Mouse (Mus musculus): ENCODE measurements around the gene Amd1. TPM values are rescaled to one million over a fixed set of nuclear protein-coding genes. Genes with fewer than 3 reads are reported as not detected.
"Not testable (repeated sequence)": the region's sequence is repeated elsewhere in the genome, so short reads cannot be mapped to it uniquely, and the experiment has no call there.

Gene Amd1
- polyA plus RNA-seq, 1 experiment from 2014 or later: 61.8 TPM

DNA sequence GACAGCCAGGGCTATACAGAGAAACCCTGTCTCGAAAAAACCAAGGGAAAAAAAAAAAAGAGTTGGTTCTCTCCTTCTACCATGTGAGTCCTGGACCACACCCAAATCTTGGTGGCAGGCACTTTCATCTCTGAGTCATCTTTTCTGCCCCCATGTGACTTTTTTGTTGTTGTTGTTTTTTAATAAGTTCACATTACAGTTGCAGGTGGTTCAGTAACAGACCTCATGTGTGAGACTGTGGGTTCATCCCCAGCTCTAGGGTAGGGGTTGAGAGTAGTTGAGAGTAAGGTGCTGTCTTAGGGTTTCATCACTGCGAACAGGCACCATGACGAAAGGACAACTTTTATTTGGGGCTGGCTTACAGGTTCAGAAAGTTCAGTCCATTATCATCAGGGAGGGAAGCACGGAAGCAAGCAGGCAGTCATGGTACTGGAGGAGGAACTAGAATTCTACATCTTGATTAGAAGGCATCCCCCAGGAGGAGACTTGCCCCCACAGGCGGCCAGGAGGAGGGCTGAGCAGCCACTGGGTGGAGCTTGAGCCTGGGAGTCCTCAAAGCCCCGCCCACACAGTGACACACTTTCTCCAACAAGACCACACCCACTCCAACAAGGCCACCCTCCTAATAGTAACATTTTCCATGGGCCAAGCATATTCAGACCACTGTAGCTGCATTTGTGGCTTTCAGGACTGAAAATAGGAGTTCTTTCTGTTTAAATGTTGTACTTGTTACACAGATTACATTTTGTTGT is 8.1 kb upstream of the Amd1 start:
- Histone ChIP-seq H3K4me1 (ENCODE audit: control insufficient read depth, insufficient read depth, low read length) (no peaks in the 10 kb centered on the region), H3K27me3 (replicated peaks; ENCODE audit: control insufficient read depth, insufficient read depth, low read length) (no peaks in the 10 kb centered on the region), H3K4me2 (ENCODE audit: low read depth, low read length) (no peak overlapping the region), H3K27ac (replicated peaks; ENCODE audit: low read depth, low read length) (no peak overlapping the region), H3K36me3 (ENCODE audit: control insufficient read depth, insufficient read depth, low read length) (no peaks in the 10 kb centered on the region), H3K9me3 (ENCODE audit: control insufficient read depth, low read length) (0 out of 2 replicates have a peak, but pooled peaks cover 6% of the 10 kb centered on the region), H3K9ac (ENCODE audit: low read depth, low read length) (no peak overlapping the region), H3K4me3 (ENCODE audit: low read depth, low read length) (no peak overlapping the region)
- DNase-seq (ENCODE audit: low spot score): peak; percentile 32
- ATAC-seq (ENCODE audit: low read depth): no peak
- WGBS: 52% methylated on average over 6 of the region's 6 CpGs

DNA sequence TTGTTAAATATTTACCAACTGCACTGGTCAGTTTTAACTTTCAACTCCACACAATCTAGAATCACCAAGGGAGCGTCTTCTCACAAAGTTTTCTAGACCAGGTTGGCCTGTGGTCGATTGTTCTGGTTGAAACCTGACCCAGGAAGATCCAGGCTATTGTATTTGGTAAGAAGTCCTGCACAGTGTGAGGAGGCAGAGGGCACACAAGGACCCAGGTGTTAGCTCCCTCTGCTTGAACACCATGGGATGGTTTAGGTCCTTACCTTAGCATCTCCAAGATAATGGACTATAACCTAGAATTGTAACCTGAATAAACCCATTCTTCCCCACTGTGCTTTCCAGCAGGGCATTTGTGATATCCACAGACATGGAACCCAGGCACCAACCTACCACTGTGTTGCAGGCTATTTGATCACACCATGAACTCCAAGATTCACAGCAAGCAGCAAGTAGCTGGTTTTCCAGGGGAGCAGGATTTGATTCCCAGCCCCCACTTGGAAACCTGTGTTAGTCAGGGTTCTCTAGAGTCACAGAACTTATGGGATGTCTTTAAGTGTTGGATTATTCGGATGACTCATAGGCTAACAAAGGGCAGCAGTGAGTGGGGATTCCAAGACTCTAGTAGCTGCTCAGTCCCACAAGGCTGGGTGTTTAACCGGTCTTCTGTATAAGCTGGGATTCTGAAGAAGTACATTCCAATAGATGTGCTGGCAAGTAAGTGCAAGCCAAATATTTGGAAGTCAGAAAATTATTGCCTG is 6.0 kb upstream of the Amd1 start:
- DNase-seq (ENCODE audit: low spot score) (no peak), ATAC-seq (ENCODE audit: low read depth) (no peak)
- Histone ChIP-seq H3K9ac (ENCODE audit: low read depth, low read length) (no peak overlapping the region), H3K27ac (replicated peaks; ENCODE audit: low read depth, low read length) (no peak overlapping the region), H3K4me1 (ENCODE audit: control insufficient read depth, insufficient read depth, low read length) (no peaks in the 10 kb centered on the region), H3K36me3 (ENCODE audit: control insufficient read depth, insufficient read depth, low read length) (no peaks in the 10 kb centered on the region), H3K9me3 (ENCODE audit: control insufficient read depth, low read length) (0 out of 2 replicates have a peak, but pooled peaks cover 6% of the 10 kb centered on the region), H3K4me2 (ENCODE audit: low read depth, low read length) (no peak overlapping the region), H3K27me3 (replicated peaks; ENCODE audit: control insufficient read depth, insufficient read depth, low read length) (no peaks in the 10 kb centered on the region), H3K4me3 (ENCODE audit: low read depth, low read length) (no peak overlapping the region)
- WGBS: 44% methylated on average over 4 of the region's 4 CpGs

DNA sequence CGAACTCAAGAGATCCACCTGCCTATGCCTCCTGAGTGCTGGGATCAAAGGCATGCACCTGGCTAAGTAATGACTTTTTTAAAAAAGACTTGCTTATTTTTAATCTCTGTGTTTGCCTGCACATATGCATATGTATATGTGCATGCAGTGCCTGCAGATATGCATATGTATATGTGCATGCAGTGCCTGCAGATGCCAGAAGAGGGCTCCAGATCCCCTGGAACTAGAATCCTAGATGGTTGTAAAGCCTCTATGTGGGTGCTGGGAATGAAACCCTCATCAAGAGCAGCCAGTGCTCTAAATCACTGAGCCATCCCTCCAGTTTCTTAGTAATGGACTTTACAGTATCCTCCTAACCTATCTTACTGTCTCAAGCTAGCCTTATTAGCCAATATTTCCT is 4.0 kb upstream of the Amd1 start:
- DNase-seq (ENCODE audit: low spot score) (no peak), ATAC-seq (ENCODE audit: low read depth) (no peak)
- H3K36me3 ChIP-seq (ENCODE audit: control insufficient read depth, insufficient read depth, low read length): no peaks in the 10 kb centered on the region
- H3K9me3 ChIP-seq (ENCODE audit: control insufficient read depth, low read length): 0 out of 2 replicates have a peak, but pooled peaks cover 6% of the 10 kb centered on the region
- no peak overlapping the region for H3K4me2 ChIP-seq (ENCODE audit: low read depth, low read length)
- H3K27me3 ChIP-seq (replicated peaks; ENCODE audit: control insufficient read depth, insufficient read depth, low read length): no peaks in the 10 kb centered on the region
- no peak overlapping the region for H3K4me3 ChIP-seq (ENCODE audit: low read depth, low read length)
- no peaks in the 10 kb centered on the region for H3K4me1 ChIP-seq (ENCODE audit: control insufficient read depth, insufficient read depth, low read length)
- WGBS: 93% methylated on average over 1 of the region's 1 CpGs
- H3K9ac ChIP-seq (ENCODE audit: low read depth, low read length): no peak overlapping the region
- H3K27ac ChIP-seq (replicated peaks; ENCODE audit: low read depth, low read length): no peak overlapping the region

DNA sequence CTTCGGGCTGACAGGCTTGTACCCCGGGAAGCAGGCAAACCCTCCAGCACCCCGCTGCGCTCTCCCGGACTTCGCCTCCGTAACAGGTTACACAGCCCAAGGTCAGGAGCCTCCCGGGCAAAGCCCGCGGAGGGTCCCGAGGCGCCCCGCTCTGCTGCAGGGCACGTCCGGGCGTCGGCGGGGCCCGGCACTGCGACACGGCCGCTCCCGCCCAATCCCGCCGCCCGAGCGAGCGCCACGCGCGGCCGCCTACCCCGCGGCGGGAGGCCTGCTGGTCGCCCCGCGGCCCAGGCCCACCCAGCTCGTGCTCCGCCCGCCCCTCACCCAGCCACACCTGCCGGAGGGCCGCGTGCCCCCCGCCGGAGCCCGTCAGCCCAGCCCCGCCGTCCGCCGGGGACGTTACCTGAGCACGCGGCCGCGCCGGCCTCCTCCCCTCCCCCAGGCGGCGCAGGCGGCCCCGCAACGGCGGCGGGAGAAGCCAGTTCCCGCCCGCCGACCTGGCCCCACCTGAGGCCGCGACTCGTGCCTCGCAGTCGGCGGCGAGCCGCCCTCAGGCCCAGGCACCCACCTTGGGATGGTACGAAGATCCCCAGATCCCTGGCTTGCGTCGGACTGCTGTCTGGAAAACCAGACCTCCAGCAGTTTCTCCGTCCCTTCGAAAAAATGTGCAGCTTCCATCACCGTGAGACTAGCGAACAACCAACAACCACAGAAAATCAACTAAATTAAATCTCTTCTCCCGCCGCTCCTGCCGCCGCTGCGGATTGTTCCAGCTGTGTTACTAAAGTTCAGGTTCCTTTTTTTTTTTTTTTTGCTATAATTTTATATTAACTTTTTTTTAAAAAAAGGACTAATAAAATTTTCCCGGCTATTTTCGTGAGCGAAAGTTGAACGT is 558 bp downstream of the Amd1 start:
- H3K4me2 ChIP-seq (ENCODE audit: low read depth, low read length): peak overlapping the region; percentile 64
- not testable (repeated sequence) for H3K9me3 ChIP-seq (ENCODE audit: control insufficient read depth, low read length); H3K4me1 ChIP-seq (ENCODE audit: control insufficient read depth, insufficient read depth, low read length); H3K36me3 ChIP-seq (ENCODE audit: control insufficient read depth, insufficient read depth, low read length); H3K27me3 ChIP-seq (replicated peaks; ENCODE audit: control insufficient read depth, insufficient read depth, low read length)
- ATAC-seq (ENCODE audit: low read depth) (peak; percentile 19), DNase-seq (ENCODE audit: low spot score) (peak; percentile 34)
- peak overlapping the region; percentile 91 for H3K27ac ChIP-seq (replicated peaks; ENCODE audit: low read depth, low read length)
- WGBS: under 1% methylated on average over 22 of the region's 91 CpGs
- peak overlapping the region; percentile 96 for H3K4me3 ChIP-seq (ENCODE audit: low read depth, low read length)
- peak overlapping the region; percentile 94 for H3K9ac ChIP-seq (ENCODE audit: low read depth, low read length)

DNA sequence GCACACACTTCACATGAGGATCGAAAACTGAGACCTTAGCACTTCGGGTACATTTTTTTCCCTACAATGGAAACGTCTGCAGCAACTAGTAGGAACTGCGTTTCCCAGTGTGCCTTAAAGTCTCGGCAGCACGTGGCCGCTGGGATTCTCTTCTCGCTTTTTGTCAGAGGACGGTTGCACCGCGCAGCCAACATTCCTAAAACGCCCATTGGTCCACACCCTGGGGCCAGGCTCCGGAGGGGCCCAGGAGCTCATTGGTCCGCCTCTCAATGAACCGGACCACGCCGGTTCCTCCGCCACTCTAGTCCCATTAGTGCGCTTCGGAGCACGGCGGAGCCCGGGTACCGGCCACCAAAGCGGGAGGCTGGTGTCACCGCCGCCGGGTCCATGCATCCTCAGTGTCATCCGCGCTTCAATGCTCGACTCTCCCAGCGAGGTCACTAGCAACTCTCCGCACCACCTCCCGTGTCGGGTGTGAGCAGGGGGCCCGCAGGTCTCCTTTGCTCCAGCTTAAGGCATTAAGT is 1.3 kb downstream of the Amd1 start:
- Histone ChIP-seq H3K4me3 (ENCODE audit: low read depth, low read length) (peak overlapping the region; percentile 96), H3K9ac (ENCODE audit: low read depth, low read length) (peak overlapping the region; percentile 94), H3K9me3 (ENCODE audit: control insufficient read depth, low read length) (no peaks in the 10 kb centered on the region), H3K27me3 (replicated peaks; ENCODE audit: control insufficient read depth, insufficient read depth, low read length) (no peaks in the 10 kb centered on the region), H3K4me1 (ENCODE audit: control insufficient read depth, insufficient read depth, low read length) (peaks cover 10% of the 10 kb centered on the region), H3K4me2 (ENCODE audit: low read depth, low read length) (peak overlapping the region; percentile 64), H3K36me3 (ENCODE audit: control insufficient read depth, insufficient read depth, low read length) (0 out of 2 replicates have a peak, but pooled peaks cover 1% of the 10 kb centered on the region), H3K27ac (replicated peaks; ENCODE audit: low read depth, low read length) (peak overlapping the region; percentile 91)
- ATAC-seq (ENCODE audit: low read depth) (peak; percentile 81), DNase-seq (ENCODE audit: low spot score) (peak; percentile 96)
- WGBS: 1% methylated on average over 31 of the region's 36 CpGs

DNA sequence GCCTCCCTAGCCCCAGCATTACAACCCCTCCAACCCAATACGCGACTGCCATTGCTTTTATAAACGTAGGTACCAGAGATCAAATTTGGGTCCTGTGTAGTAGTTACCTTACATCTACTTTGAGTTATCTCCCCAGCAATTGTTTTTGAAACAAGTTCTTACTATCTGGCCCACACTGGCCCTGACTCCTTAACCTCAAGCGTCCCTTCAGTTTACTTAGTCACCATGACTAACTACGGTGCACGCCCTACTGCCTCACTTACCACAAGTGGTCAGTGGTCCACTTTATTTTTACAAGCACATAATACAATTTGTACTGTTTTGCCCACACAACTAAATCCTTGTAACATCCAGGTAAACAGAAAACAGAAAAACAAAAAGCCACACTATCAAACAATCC is 9.3 kb downstream of the Amd1 start:
- Histone ChIP-seq H3K4me1 (ENCODE audit: control insufficient read depth, insufficient read depth, low read length) (no peaks in the 10 kb centered on the region), H3K27ac (replicated peaks; ENCODE audit: low read depth, low read length) (no peak overlapping the region), H3K4me3 (ENCODE audit: low read depth, low read length) (no peak overlapping the region), H3K9me3 (ENCODE audit: control insufficient read depth, low read length) (no peaks in the 10 kb centered on the region), H3K27me3 (replicated peaks; ENCODE audit: control insufficient read depth, insufficient read depth, low read length) (no peaks in the 10 kb centered on the region), H3K9ac (ENCODE audit: low read depth, low read length) (no peak overlapping the region), H3K4me2 (ENCODE audit: low read depth, low read length) (no peak overlapping the region), H3K36me3 (ENCODE audit: control insufficient read depth, insufficient read depth, low read length) (peaks cover 44% of the 10 kb centered on the region)
- no peak for DNase-seq (ENCODE audit: low spot score)
- WGBS: 93% methylated on average over 6 of the region's 6 CpGs
- no peak for ATAC-seq (ENCODE audit: low read depth)

DNA sequence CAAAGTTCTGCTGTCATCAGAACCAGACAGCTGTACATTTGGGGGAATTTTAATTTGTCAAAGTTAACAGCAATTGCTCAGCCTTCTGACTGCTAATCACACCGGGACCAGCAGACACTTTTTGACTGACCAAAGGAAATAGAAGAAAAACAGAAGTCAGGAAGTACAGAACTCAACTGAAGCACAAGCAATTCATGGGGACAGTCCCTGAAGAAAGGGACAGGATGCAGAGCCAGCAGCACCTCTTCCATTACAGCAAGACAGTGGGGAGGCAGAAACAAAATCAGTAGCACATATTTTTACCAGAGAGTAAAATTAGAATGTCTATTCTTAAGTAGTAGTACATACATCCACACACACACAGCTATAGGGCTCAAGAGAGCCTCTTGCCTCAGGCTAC is 15.2 kb downstream of the Amd1 start:
- WGBS: 72% methylated on average over 1 of the region's 1 CpGs

DNA sequence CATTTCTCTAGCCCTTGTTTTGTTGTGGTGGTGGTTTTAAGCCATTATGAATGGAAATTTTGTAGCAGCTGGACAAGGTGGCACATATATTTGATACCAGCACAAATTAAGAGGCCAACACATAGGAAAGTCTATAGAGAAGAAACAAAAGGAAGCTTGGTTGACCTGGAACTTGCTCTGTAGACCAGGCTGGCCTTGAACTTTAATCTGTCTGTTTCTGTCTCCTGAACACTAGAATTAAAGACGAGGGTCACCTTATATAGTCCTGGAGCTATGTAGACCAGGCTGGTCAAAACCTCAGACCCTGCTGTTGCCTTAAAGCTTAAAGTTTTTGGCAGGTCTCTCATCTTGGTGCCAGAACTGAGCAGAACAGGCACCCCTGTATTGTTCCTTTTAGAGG is 16.4 kb downstream of the Amd1 start:
- Histone ChIP-seq H3K27ac (replicated peaks; ENCODE audit: low read depth, low read length) (no peak overlapping the region), H3K9ac (ENCODE audit: low read depth, low read length) (no peak overlapping the region), H3K36me3 (ENCODE audit: control insufficient read depth, insufficient read depth, low read length) (peaks cover 34% of the 10 kb centered on the region), H3K4me1 (ENCODE audit: control insufficient read depth, insufficient read depth, low read length) (no peaks in the 10 kb centered on the region), H3K9me3 (ENCODE audit: control insufficient read depth, low read length) (no peaks in the 10 kb centered on the region), H3K4me3 (ENCODE audit: low read depth, low read length) (no peak overlapping the region), H3K27me3 (replicated peaks; ENCODE audit: control insufficient read depth, insufficient read depth, low read length) (no peaks in the 10 kb centered on the region), H3K4me2 (ENCODE audit: low read depth, low read length) (no peak overlapping the region)
- ATAC-seq (ENCODE audit: low read depth) (no peak), DNase-seq (ENCODE audit: low spot score) (no peak)
- 92% methylated on average over 1 of the region's 1 CpGs for WGBS

More for the DNA sequence above, 15.2 kb downstream of the Amd1 start:
- H3K27ac ChIP-seq (replicated peaks; ENCODE audit: low read depth, low read length): no peak overlapping the region
- H3K4me3 ChIP-seq (ENCODE audit: low read depth, low read length): no peak overlapping the region
- H3K9me3 ChIP-seq (ENCODE audit: control insufficient read depth, low read length): no peaks in the 10 kb centered on the region
- H3K27me3 ChIP-seq (replicated peaks; ENCODE audit: control insufficient read depth, insufficient read depth, low read length): no peaks in the 10 kb centered on the region
- peaks cover 44% of the 10 kb centered on the region for H3K36me3 ChIP-seq (ENCODE audit: control insufficient read depth, insufficient read depth, low read length)
- H3K4me2 ChIP-seq (ENCODE audit: low read depth, low read length): no peak overlapping the region
- DNase-seq (ENCODE audit: low spot score) (no peak), ATAC-seq (ENCODE audit: low read depth) (no peak)
- no peaks in the 10 kb centered on the region for H3K4me1 ChIP-seq (ENCODE audit: control insufficient read depth, insufficient read depth, low read length)
- H3K9ac ChIP-seq (ENCODE audit: low read depth, low read length): no peak overlapping the region

Data from embryonic facial prominence, embryonic 14.5 days (tissue).